Mouse (Mus musculus): ENCODE measurements around the gene Hoxc13.

The Hoxc13 gene

DNA sequence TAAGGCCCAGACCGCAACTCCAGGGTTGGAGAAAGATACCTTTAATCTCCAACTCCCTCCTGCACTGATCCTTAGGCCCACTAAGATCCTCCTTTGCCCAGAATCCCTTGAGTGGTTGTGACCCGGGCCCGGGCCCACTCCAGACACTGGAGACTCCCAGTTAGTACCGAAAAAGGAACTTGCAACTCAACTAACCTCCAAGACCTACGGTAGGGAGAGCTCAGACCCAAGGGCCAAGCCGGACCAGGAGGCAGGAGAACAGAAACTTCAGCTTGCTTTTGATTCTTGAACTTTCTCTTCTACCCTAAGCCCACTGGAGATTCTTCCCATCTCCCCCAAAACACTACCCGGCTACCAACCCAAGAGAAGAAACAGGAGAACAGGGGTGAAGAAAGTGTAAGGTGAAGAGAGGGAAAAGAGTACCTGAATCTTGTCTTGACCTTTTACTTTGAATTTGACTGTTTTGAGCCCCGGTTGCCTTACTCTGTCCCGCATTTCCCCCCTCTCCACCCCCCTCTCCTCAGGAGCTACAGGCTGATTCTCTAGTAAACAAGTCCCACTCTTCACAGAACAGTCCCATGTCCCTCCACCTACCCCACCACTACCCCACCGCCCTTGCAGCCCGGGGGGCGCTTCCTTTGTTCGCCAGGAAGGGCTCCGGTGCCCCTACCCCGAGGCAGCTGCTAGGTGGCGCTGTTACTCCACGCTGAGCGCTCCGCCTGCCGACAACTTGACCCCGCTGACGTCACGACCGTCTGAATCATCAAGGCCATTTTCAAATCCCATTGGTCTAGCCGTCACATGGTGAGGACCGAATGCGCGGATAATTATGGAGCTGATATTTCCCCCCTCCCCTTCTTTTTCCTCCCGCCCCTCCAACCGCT, 45.2 kb downstream of the Hoxc13 start:
- no peak for TF ChIP-seq GATA4 (IDR thresholded peaks at IDR 0.05; ENCODE audit: insufficient replicate concordance, low read length)

- TF ChIP-seq GATA4 (IDR thresholded peaks at IDR 0.05; ENCODE audit: insufficient replicate concordance, low read length) = no peak
These were observed 45.9 kb downstream of the Hoxc13 start, which contains the start of gene Hoxc10 for GRCm38 (mm10) chr15:102966776-102967311. Gene Hoxc10, plus strand, starts transcription at chr15:102966796.

GRCm38 (mm10) chr15:102967312-102967510, 46.3 kb downstream of the Hoxc13 start, which contains the start of gene Hoxc5:
Gene Hoxc5, plus strand, starts transcription at chr15:102967443.
- no peak for TF ChIP-seq GATA4 (IDR thresholded peaks at IDR 0.05; ENCODE audit: insufficient replicate concordance, low read length)

- no peak for TF ChIP-seq GATA4 (IDR thresholded peaks at IDR 0.05; ENCODE audit: insufficient replicate concordance, low read length)
These were observed 46.9 kb downstream of the Hoxc13 start for GRCm38 (mm10) chr15:102967511-102968397.

GRCm38 (mm10) chr15:102969296-102969695, 48.4 kb downstream of the Hoxc13 start:
- TF ChIP-seq GATA4 (IDR thresholded peaks at IDR 0.05; ENCODE audit: insufficient replicate concordance, low read length) = no peak

DNA sequence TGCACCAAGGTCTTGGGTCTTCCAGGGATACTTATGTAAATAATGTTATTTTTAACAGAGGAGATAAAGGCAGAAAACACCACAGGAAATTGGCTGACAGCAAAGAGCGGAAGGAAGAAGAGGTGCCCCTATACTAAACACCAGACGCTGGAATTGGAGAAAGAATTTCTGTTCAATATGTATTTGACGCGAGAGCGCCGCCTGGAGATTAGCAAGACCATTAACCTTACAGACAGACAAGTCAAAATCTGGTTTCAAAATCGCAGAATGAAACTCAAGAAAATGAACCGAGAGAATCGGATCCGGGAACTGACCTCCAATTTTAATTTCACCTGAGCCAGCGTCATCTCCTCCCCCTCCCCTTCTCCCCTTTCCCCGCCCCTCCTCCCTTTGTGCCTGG, 49.8 kb downstream of the Hoxc13 start:
- TF ChIP-seq GATA4 (IDR thresholded peaks at IDR 0.05; ENCODE audit: insufficient replicate concordance, low read length) = no peak

DNA sequence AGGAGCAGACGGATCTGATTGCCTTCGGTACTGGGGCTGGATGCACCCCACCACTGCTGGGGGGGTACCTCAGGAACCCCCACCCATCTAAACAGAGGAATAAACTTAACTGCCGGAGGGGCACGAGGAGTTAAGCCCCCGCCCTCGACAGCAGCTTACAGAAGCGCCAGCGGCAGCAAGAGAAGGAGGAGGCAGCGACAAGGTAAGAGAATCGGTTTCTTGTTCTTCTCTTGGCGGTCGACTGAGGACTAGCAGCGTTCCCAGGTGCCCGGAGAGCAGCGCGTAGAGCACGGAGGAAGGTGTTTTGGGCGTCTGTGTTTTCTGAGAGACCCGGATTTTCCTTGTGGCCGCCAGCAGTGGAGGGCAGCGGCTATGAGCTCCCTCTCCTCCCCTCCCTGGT, 51.4 kb downstream of the Hoxc13 start:
- no peak for TF ChIP-seq GATA4 (IDR thresholded peaks at IDR 0.05; ENCODE audit: insufficient replicate concordance, low read length)

DNA sequence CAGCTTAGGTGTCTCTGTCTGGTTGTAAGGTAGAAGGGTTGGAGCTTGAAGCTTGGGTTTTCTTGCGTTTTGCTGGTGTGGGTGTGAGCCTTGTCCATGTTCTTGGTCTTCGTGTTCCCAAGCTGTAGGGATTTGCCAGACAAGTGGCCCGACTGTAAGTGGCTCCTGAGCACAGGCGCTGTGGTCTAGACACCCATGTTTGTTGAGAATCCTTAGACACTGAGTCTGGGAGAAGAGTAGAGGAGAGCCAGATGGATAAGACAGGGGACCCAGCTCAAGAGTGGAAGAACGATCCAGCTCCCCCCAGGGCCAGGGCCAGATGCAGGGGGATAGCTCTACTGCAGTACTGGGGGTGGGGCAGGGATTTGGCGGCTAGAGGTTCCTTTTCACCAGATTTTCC, 51.9 kb downstream of the Hoxc13 start:
- no peak for TF ChIP-seq GATA4 (IDR thresholded peaks at IDR 0.05; ENCODE audit: insufficient replicate concordance, low read length)

GRCm38 (mm10) chr15:102975034-102975433, 54.1 kb downstream of the Hoxc13 start:
- no peak for TF ChIP-seq GATA4 (IDR thresholded peaks at IDR 0.05; ENCODE audit: insufficient replicate concordance, low read length)

DNA sequence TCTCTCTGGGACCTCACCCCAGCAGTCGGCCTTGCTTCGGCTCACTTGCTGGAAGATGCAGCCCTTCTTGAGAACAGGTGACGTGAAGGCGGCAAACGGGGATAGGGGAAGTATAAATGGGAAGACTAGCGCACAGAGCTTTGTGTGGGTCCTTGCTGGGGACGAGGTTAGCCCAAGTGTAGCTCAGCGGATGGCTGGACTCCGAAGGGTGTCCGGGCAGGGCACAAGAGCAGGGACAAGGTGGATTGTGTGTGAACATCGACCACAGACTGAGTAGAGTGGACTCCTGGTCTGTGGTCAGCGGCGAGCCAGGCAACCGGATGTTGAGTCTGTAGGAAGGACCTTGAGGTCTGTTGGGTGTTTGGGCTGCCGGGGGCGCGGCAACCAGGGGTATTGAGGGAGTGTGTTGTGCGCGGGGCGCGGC, 54.8 kb downstream of the Hoxc13 start:
- TF ChIP-seq GATA4 (IDR thresholded peaks at IDR 0.05; ENCODE audit: insufficient replicate concordance, low read length) = no peak

DNA sequence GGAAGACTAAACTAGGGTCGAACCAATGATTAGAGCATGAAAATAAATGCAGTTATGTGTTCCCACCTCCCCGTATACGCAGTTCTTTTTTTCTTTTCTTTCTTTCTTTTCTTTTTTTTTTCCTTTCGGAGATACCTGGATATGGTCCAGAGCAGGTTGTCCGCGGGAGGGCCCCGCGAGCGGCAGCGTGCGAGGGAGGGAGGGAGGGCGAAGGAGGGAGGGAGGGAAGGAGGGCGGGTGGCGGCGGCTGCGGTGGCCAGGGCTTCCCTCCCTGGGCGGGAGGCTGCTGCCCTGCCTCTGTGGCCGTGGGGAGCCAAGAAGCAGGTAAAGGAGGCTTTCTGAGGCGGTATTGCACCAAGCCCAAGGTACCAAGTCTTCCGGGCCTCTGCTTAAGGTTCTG, 55.3 kb downstream of the Hoxc13 start, which contains the start of gene Hoxc9:
Hoxc9 (plus strand) TSS at position 269 of the 400 bp plus-strand sequence.
- no peak for TF ChIP-seq GATA4 (IDR thresholded peaks at IDR 0.05; ENCODE audit: insufficient replicate concordance, low read length)

DNA sequence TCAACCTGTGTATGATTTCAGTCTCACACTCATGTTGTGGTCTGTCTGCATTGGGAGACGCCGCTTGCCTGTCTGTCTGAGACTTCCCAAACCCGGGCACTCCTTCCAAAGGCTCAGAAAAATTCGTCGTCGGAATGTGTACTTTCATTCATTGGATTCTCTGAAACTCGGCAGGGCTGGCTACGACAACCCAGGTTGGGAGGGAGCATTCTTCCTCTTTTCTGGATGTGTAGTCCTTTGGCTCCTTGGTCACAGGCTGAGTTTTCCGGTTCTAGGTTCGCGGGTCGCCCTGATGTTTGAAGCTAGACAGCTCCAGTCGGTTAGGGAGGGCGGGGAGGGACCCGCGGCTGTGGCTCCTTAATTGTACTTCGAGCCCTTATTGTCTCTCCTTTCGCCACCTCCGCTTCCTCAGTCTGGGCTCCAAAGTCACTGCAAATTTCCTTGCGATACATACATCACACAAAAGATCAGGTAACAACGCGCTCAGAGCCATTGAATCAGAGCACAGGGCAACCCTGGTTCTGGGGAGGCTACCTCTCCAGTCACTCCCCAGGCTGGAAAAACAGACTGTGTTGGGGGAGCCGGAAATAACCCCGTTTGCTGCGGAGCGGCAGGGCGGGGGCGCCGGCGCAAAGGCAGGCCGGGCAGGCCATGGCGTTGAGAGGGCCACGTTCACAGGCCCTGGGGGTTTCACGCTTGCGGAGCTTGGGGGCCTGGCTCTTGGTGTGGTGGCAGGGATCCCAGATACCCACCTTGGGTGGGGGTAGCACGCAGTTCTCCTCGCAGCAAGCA, 55.9 kb downstream of the Hoxc13 start:
- TF ChIP-seq GATA4 (IDR thresholded peaks at IDR 0.05; ENCODE audit: insufficient replicate concordance, low read length) = no peak

GRCm38 (mm10) chr15:102977423-102977974, 56.6 kb downstream of the Hoxc13 start:
- no peak for TF ChIP-seq GATA4 (IDR thresholded peaks at IDR 0.05; ENCODE audit: insufficient replicate concordance, low read length)

All from liver, adult (tissue).